Mouse (Mus musculus) thymus, postnatal 10 days (tissue): Measurements from ENCODE around the gene Zmat1.
"Not testable (repeated sequence)": the region's sequence is repeated elsewhere in the genome, so short reads cannot be mapped to it uniquely, and the experiment has no call there.

ENCODE experiments used
- DNase-seq, 2 experiments: peaks; one replicate each; pipeline ENCODE4 v3.0.0; 2021; ENCODE audit warnings: low spot score in 2 of 2

Gene Zmat1

GRCm38 (mm10) chrX:135008720-135009470, at the start of gene Zmat1:
TSS of gene Zmat1 (minus strand) at chrX:135009209.
- DNase-seq, result peak; percentile 80 to 85

GRCm38 (mm10) chrX:135053939-135054338, 44.9 kb upstream of the Zmat1 start:
- not testable (repeated sequence) for DNase-seq

GRCm38 (mm10) chrX:135035962-135036375, 27.0 kb upstream of the Zmat1 start:
- peak in 1 of 2 experiments; percentile 3 for DNase-seq

GRCm38 (mm10) chrX:135025135-135025534, 16.1 kb upstream of the Zmat1 start:
- no peak for DNase-seq

- no peak for DNase-seq
Observed at GRCm38 (mm10) chrX:135011381-135011780, 2.4 kb upstream of the Zmat1 start.

GRCm38 (mm10) chrX:135009471-135009815, 434 bp upstream of the Zmat1 start:
- no peak for DNase-seq

GRCm38 (mm10) chrX:135008021-135008420, 988 bp downstream of the Zmat1 start:
- DNase-seq, result peak in 1 of 2 experiments; percentile 2

- no peak for DNase-seq
Observed at GRCm38 (mm10) chrX:134964546-134964945, 44.5 kb downstream of the Zmat1 start, which contains the start of gene Nxf2. TSS of gene Nxf2 (minus strand) at chrX:134964754.

GRCm38 (mm10) chrX:134963305-134964094, 45.5 kb downstream of the Zmat1 start:
- peak; percentile 40 to 46 for DNase-seq

GRCm38 (mm10) chrX:134930361-134930760, 78.6 kb downstream of the Zmat1 start:
- peak; percentile 13 to 37 for DNase-seq

- DNase-seq, result no peak
Observed at GRCm38 (mm10) chrX:134929927-134930326, 79.1 kb downstream of the Zmat1 start.

- DNase-seq, result peak in 1 of 2 experiments; percentile 39
Observed at GRCm38 (mm10) chrX:134925058-134925457, 84.0 kb downstream of the Zmat1 start.

- DNase-seq, result no peak
Observed at GRCm38 (mm10) chrX:134923675-134924424, 85.2 kb downstream of the Zmat1 start.
